Mouse (Mus musculus) midbrain, postnatal 0 days (tissue): Measurements from ENCODE around the gene A030003K21Rik. TPM values are rescaled to one million over a fixed set of nuclear protein-coding genes. Genes with fewer than 3 reads are reported as not detected.
A peak's percentile ranks its signal among the peaks of the same experiment; 100 is the strongest.

ENCODE experiments used
- ATAC-seq: fragments of 200-750 bp; cut with Nextera tagmentation; 2 replicates; pipeline ENCODE4 v1.8.0; 2017; ENCODE audit warnings: moderate number of reproducible peaks, mild to moderate bottlenecking, moderate TSS enrichment, moderate library complexity; ENCODE audit not compliant: low FRiP score
- DNase-seq: peaks from one replicate; pipeline ENCODE4 v3.0.0-alpha.2; 2015; ENCODE audit warnings: low spot score
- H3K27ac ChIP-seq: fragments of 300-500 bp; sonication (generic); 2 replicates; pipeline ENCODE4 v1.5.1; 2014; ENCODE audit warnings: low read depth, mild to moderate bottlenecking, low read length, mixed read lengths
- H3K27me3 ChIP-seq: fragments of 300-500 bp; sonication (generic); 2 replicates; pipeline ENCODE4 v1.6.1; 2014; ENCODE audit warnings: low read length, control low read depth, mixed read lengths; ENCODE audit not compliant: insufficient read depth
- H3K36me3 ChIP-seq: fragments of 300-500 bp; sonication (generic); 2 replicates; pipeline ENCODE4 v1.6.1; 2014; ENCODE audit warnings: low read length, control low read depth, mixed read lengths; ENCODE audit not compliant: insufficient read depth
- H3K4me1 ChIP-seq: fragments of 300-500 bp; sonication (generic); 2 replicates; pipeline ENCODE4 v1.6.1; 2014; ENCODE audit warnings: mild to moderate bottlenecking, control low read depth, antibody characterized with exemption, low read length, mixed read lengths; ENCODE audit not compliant: insufficient read depth
- H3K4me2 ChIP-seq: fragments of 300-500 bp; sonication (generic); 2 replicates; pipeline ENCODE4 v1.6.1; 2014; ENCODE audit warnings: low read depth, mild to moderate bottlenecking, low read length, mixed read lengths; ENCODE audit not compliant: poor library complexity, severe bottlenecking
- H3K4me3 ChIP-seq: fragments of 300-500 bp; sonication (generic); 2 replicates; pipeline ENCODE4 v1.5.1; 2014; ENCODE audit warnings: low read depth, mild to moderate bottlenecking, low read length, moderate library complexity
- H3K9ac ChIP-seq: fragments of 300-500 bp; sonication (generic); replicated peaks from 2 replicates; pipeline ENCODE4 v1.6.1; 2014; ENCODE audit warnings: mild to moderate bottlenecking, low read length, moderate library complexity, mixed read lengths; ENCODE audit not compliant: poor library complexity, severe bottlenecking
- H3K9me3 ChIP-seq: fragments of 300-500 bp; sonication (generic); 2 replicates; pipeline ENCODE4 v1.6.1; 2016; ENCODE audit warnings: low read length, control low read depth
- CTCF ChIP-seq: IDR thresholded peaks from 2 replicates; pipeline ENCODE4 v1.5.1; 2016; ENCODE audit warnings: antibody characterized with exemption, mild to moderate bottlenecking
- WGBS: fragments of 180-500 bp; shearing (Covaris S2); extraction: QIAGEN DNeasy Blood & Tissue Kit; methylation state at CpG from one replicate; pipeline ENCODE4 v1.1.7; 2014; 5-methylcytosine and 5-hydroxymethylcytosine counted together
- polyA plus RNA-seq: library from polyadenylated mRNA; unstranded; fragments of >200 nt; fragmentation: Nextera tagmentation; extraction: Ambion mirVana; gene quantifications from 2 replicates; pipeline ENCODE4 v1.2.1, GENCODE M21; 2015
- total RNA-seq: library from RNA; depleted of rRNA; stranded (reverse); fragments of >200 nt; gene quantifications from 2 replicates; pipeline ENCODE4 v1.2.3, GENCODE M21; 2014

A030003K21Rik gene
- total and polyA plus RNA-seq, 2 experiments from 2014 or later: not detected

GRCm38 (mm10) chr1:82977840-82978239 lies 34.7 kb upstream of the A030003K21Rik start:
- TF ChIP-seq CTCF: no peak
- H3K4me2 ChIP-seq: no peak overlapping the region
- no peak for DNase-seq
- H3K36me3 ChIP-seq: no peaks in the 10 kb centered on the region
- no peak for ATAC-seq
- no peaks in the 10 kb centered on the region for H3K9me3 ChIP-seq
- H3K4me1 ChIP-seq: no peaks in the 10 kb centered on the region
- H3K27me3 ChIP-seq: no peaks in the 10 kb centered on the region
- no peak overlapping the region for H3K9ac ChIP-seq
- H3K27ac ChIP-seq: no peak overlapping the region
- H3K4me3 ChIP-seq: no peak overlapping the region

GRCm38 (mm10) chr1:82975750-82976149 lies 32.6 kb upstream of the A030003K21Rik start:
- Histone ChIP-seq H3K36me3 (no peaks in the 10 kb centered on the region), H3K9me3 (no peaks in the 10 kb centered on the region), H3K27me3 (no peaks in the 10 kb centered on the region), H3K4me2 (no peak overlapping the region), H3K4me1 (no peaks in the 10 kb centered on the region), H3K27ac (no peak overlapping the region), H3K9ac (no peak overlapping the region), H3K4me3 (no peak overlapping the region)
- no peak for DNase-seq
- whole genome bisulfite sequencing: 84% methylated on average over 5 of the region's 5 CpGs
- ATAC-seq: no peak
- no peak for TF ChIP-seq CTCF

DNA sequence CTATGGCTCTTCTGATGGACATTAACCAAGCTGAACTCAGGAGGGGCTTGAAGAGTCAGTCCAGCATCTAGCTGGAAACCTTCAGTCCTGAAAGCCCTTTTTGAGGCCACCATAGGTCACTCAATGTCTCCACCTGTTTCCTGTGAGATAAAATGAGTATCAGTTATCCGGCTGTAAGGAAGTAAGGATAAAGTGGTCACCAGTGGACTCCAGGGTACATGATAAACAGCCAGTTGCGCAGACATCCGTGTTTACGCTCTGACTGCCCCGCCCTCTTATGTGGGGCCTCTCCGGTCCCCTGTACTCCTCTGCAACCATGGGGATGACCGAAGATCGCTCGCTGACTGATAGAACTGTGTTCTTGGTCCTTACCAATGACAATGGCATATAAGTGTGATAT lies 31.2 kb upstream of the A030003K21Rik start:
- DNase-seq (no peak), ATAC-seq (no peak)
- TF ChIP-seq CTCF: no peak
- Histone ChIP-seq H3K9me3 (no peaks in the 10 kb centered on the region), H3K9ac (no peak overlapping the region), H3K36me3 (no peaks in the 10 kb centered on the region), H3K4me2 (no peak overlapping the region), H3K27me3 (no peaks in the 10 kb centered on the region), H3K4me3 (no peak overlapping the region), H3K27ac (no peak overlapping the region), H3K4me1 (no peaks in the 10 kb centered on the region)
- WGBS: 90% methylated on average over 9 of the region's 9 CpGs

GRCm38 (mm10) chr1:82973901-82974300 lies 30.7 kb upstream of the A030003K21Rik start:
- Histone ChIP-seq H3K4me1 (no peaks in the 10 kb centered on the region), H3K27ac (no peak overlapping the region), H3K27me3 (no peaks in the 10 kb centered on the region), H3K36me3 (no peaks in the 10 kb centered on the region), H3K9me3 (no peaks in the 10 kb centered on the region), H3K9ac (no peak overlapping the region), H3K4me2 (no peak overlapping the region), H3K4me3 (no peak overlapping the region)
- no peak for ATAC-seq
- no peak for TF ChIP-seq CTCF
- no peak for DNase-seq
- 62% methylated on average over 6 of the region's 6 CpGs for WGBS

DNA sequence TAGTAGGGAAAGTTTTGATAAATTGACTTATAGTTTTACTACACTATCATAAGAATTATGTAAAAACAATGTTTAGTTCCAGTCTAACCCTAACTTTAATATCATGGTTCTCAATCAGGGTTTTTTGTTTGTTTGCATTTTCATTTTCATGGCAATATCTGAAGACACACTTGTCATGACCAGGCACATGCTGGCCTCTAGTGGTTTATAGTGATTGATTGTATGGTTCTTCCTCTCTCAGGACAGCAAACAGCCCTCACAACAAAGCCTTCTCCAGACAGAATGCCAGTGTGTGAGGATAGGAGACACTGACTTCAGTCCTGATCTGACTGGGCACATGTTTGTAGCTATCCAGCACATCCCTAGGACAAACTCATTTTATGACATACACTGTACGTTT lies 30.1 kb upstream of the A030003K21Rik start:
- Histone ChIP-seq H3K4me3 (no peak overlapping the region), H3K9ac (no peak overlapping the region), H3K27ac (no peak overlapping the region), H3K9me3 (no peaks in the 10 kb centered on the region), H3K27me3 (no peaks in the 10 kb centered on the region), H3K36me3 (no peaks in the 10 kb centered on the region), H3K4me1 (no peaks in the 10 kb centered on the region), H3K4me2 (no peak overlapping the region)
- peak; percentile 40 for TF ChIP-seq CTCF
- ATAC-seq (no peak), DNase-seq (no peak)
- WGBS: 81% methylated on average over 1 of the region's 1 CpGs

- no peak overlapping the region for H3K27ac ChIP-seq
- WGBS: 48% methylated on average over 4 of the region's 4 CpGs
Observed at GRCm38 (mm10) chr1:82972046-82972445, 28.9 kb upstream of the A030003K21Rik start.

DNA sequence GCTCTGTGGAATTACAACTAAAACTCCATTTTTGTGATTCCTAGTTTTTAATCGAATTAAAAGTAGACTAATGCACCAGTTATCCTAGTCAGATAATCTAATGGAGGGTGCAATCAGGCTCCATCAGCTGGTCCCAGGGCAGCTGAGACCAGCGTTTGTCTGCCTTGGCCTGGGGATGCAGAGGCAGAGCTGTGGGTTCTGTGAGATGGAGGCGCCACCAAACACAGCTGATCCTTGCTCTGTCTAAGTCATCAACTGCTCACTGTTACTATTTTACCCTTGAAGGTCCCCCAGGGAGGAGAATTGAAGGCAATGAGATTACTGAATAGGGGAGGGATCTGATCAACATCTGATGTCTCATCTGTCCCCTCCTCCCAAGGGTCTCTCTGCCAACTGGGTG lies 23.2 kb upstream of the A030003K21Rik start:
- no peak overlapping the region for H3K9ac ChIP-seq
- no peak for DNase-seq
- no peaks in the 10 kb centered on the region for H3K4me1 ChIP-seq
- no peak for ATAC-seq
- H3K27me3 ChIP-seq: no peaks in the 10 kb centered on the region
- no peaks in the 10 kb centered on the region for H3K36me3 ChIP-seq
- H3K27ac ChIP-seq: no peak overlapping the region
- no peak for TF ChIP-seq CTCF
- H3K9me3 ChIP-seq: no peaks in the 10 kb centered on the region
- 66% methylated on average over 3 of the region's 3 CpGs for whole genome bisulfite sequencing
- no peak overlapping the region for H3K4me3 ChIP-seq
- no peak overlapping the region for H3K4me2 ChIP-seq

More at GRCm38 (mm10) chr1:82972046-82972445, 28.9 kb upstream of the A030003K21Rik start:
- Histone ChIP-seq H3K4me3 (no peak overlapping the region), H3K9ac (no peak overlapping the region), H3K4me2 (no peak overlapping the region), H3K9me3 (no peaks in the 10 kb centered on the region), H3K27me3 (no peaks in the 10 kb centered on the region), H3K4me1 (no peaks in the 10 kb centered on the region), H3K36me3 (no peaks in the 10 kb centered on the region)
- TF ChIP-seq CTCF: no peak
- ATAC-seq: no peak
- no peak for DNase-seq
